Mouse (Mus musculus) heart, embryonic 14.5 days (tissue): ENCODE measurements around the gene Cort. TPM values are rescaled to one million over a fixed set of nuclear protein-coding genes. Genes with fewer than 3 reads are reported as not detected.

ENCODE experiments used
- ATAC-seq: fragments of 200-750 bp; cut with Nextera tagmentation; 2 replicates; pipeline ENCODE4 v1.8.0; 2017; ENCODE audit warnings: low read depth, moderate TSS enrichment; ENCODE audit not compliant: insufficient number of reproducible peaks, insufficient read depth, low FRiP score
- H3K27ac ChIP-seq, 2 experiments: fragments of 200-500 bp in 1 of 2; fragments of 300-500 bp in 1 of 2; sonication (generic) in 1 of 2; replicated peaks in 1 of 2; 2 replicates each; pipeline ENCODE4 v1.5.1; 2012 to 2014; ENCODE audit warnings: low read depth in 2 of 2, low read length in 2 of 2, control low read depth in 1 of 2, mild to moderate bottlenecking in 1 of 2, mixed read lengths in 1 of 2; ENCODE audit not compliant: control insufficient read depth in 1 of 2, insufficient read depth in 1 of 2
- H3K27me3 ChIP-seq: fragments of 300-500 bp; sonication (generic); 2 replicates; pipeline ENCODE4 v1.6.1; 2014; ENCODE audit warnings: mild to moderate bottlenecking, low read length, control low read depth; ENCODE audit not compliant: control insufficient read depth, insufficient read depth
- H3K36me3 ChIP-seq: fragments of 300-500 bp; sonication (generic); 2 replicates; pipeline ENCODE4 v1.6.1; 2014; ENCODE audit warnings: mild to moderate bottlenecking, control low read depth, low read length, mixed read lengths; ENCODE audit not compliant: control insufficient read depth, insufficient read depth
- H3K4me1 ChIP-seq, 2 experiments: fragments of 200-500 bp in 1 of 2; fragments of 300-500 bp in 1 of 2; sonication (generic) in 1 of 2; 2 replicates each; pipeline ENCODE4 v1.6.1; 2012 to 2014; ENCODE audit warnings: low read length in 2 of 2, control low read depth in 1 of 2, mixed read lengths in 1 of 2; ENCODE audit not compliant: control insufficient read depth in 2 of 2, insufficient read depth in 2 of 2
- H3K4me2 ChIP-seq: fragments of 300-500 bp; sonication (generic); 2 replicates; pipeline ENCODE4 v1.6.1; 2014; ENCODE audit warnings: mild to moderate bottlenecking, low read length
- H3K4me3 ChIP-seq, 2 experiments: fragments of 200-500 bp in 1 of 2; fragments of 300-500 bp in 1 of 2; sonication (generic) in 1 of 2; 2 replicates each; pipeline ENCODE4 v1.5.1; 2012 to 2014; ENCODE audit warnings: low read length in 2 of 2, mild to moderate bottlenecking in 2 of 2, control low read depth in 1 of 2, low read depth in 1 of 2, moderate library complexity in 1 of 2; ENCODE audit not compliant: control insufficient read depth in 1 of 2, insufficient read depth in 1 of 2
- H3K9ac ChIP-seq: fragments of 300-500 bp; sonication (generic); 2 replicates; pipeline ENCODE4 v1.6.1; 2014; ENCODE audit warnings: mild to moderate bottlenecking, low read length
- H3K9me3 ChIP-seq: fragments of 300-500 bp; sonication (generic); 2 replicates; pipeline ENCODE4 v1.6.1; 2016; ENCODE audit warnings: low read length, control low read depth; ENCODE audit not compliant: control insufficient read depth
- WGBS: fragments of 180-500 bp; shearing (Covaris S2); extraction: QIAGEN DNeasy Blood & Tissue Kit; methylation state at CpG from one replicate; pipeline ENCODE4 v1.1.7; 2014; 5-methylcytosine and 5-hydroxymethylcytosine counted together
- polyA plus RNA-seq: library from polyadenylated mRNA; unstranded; fragments of >200 nt; fragmentation: Nextera tagmentation; extraction: Ambion mirVana; gene quantifications from 2 replicates; pipeline ENCODE4 v1.2.1, GENCODE M21; 2014

Cort gene
- polyA plus RNA-seq, 1 experiment from 2014 or later = 0.31 TPM

DNA sequence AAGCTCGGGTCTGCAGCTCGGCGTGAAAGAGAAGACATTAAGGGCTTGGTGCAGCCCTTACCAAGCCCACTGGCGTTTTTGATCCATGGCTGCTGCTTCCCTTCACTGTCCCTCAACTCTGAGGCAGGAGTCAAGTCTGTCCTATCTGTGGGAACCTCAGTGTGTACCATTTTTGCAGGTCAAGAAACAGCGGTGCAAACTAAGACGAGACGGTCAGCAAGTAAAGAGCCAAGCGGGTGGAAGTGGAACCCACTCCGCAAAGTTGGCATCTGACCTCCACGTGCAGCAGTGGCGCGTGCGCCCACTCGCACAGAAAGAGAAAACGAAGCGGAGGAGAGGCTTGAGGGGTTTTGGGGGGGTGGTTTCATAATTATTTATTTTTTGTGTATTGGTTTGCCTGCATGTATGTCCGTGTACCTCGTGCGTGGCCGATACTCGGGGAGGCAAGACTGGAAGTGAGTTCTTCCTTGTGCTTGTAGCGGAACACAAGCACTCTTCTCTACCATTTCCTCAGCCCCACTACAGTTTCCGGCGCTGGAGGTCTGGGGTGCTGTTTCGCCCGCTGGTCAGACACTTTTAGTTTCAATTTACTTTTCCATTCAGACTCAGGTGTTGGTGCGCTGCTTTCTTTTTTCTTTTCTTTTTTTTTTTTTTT, 40.5 kb upstream of the Cort start:
- peak overlapping the region; percentile 69 for H3K27ac ChIP-seq
- H3K4me2 ChIP-seq = peak overlapping the region; percentile 69
- peaks cover 29% of the 10 kb centered on the region for H3K36me3 ChIP-seq
- peak overlapping the region; percentile 74 for H3K9ac ChIP-seq
- no peaks in the 10 kb centered on the region for H3K27me3 ChIP-seq
- peaks cover 7 to 11% of the 10 kb centered on the region in 2 experiments for H3K4me1 ChIP-seq
- WGBS = under 1% methylated on average over 27 of the region's 27 CpGs
- H3K4me3 ChIP-seq = peak overlapping the region; percentile 54 to 82
- no peaks in the 10 kb centered on the region for H3K9me3 ChIP-seq
- ATAC-seq = peak; percentile 19; the same call in 1 of the 2 replicates

- Histone ChIP-seq H3K4me2 (peak within 1 kb of the TSS; percentile 69), H3K4me3 (peak within 1 kb of the TSS; percentile 54 to 96), H3K9ac (peak within 1 kb of the TSS; percentile 79), H3K36me3 (peaks cover 36% of the 10 kb centered on the region), H3K4me1 (peaks cover 7 to 11% of the 10 kb centered on the region in 2 experiments), H3K27me3 (no peaks in the 10 kb centered on the region), H3K27ac (peak within 1 kb of the TSS; percentile 81 to 92), H3K9me3 (no peaks in the 10 kb centered on the region)
- under 1% methylated on average over 59 of the region's 59 CpGs for WGBS
- peak; percentile 99 for ATAC-seq
These were observed 39.8 kb upstream of the Cort start, which contains the start of gene Pgd for GRCm38 (mm10) chr4:149166215-149166946. TSS of gene Pgd (minus strand) at chr4:149166771.

DNA sequence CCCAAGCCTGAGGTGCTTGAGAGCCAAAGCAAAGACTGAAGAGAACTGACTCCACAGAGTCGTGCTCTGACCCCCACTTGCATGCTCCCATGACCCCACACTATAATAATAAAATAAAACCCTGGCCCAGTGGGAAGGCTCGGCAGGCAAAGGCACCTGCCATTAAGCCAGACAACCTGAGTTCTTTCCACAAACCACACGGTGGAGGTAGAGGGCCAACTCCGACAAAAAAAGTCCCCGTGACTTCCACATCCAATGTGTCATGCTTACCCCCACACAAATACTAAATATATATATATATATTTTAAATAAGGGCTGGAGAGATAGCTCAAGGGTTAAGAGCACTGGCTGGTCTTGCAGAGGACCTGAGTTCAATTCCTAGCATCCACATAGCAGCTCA, 37.6 kb upstream of the Cort start:
- Histone ChIP-seq H3K9ac (no peak overlapping the region), H3K4me3 (no peak overlapping the region), H3K36me3 (peaks cover 59% of the 10 kb centered on the region), H3K27ac (no peak overlapping the region), H3K27me3 (no peaks in the 10 kb centered on the region), H3K4me2 (no peak overlapping the region), H3K4me1 (peaks cover 7 to 11% of the 10 kb centered on the region in 2 experiments), H3K9me3 (no peaks in the 10 kb centered on the region)
- ATAC-seq = no peak
- WGBS = 60% methylated on average over 5 of the region's 5 CpGs

- WGBS = 73% methylated on average over 1 of the region's 1 CpGs
- Histone ChIP-seq H3K36me3 (peaks cover 68% of the 10 kb centered on the region), H3K4me3 (no peak overlapping the region), H3K4me2 (no peak overlapping the region), H3K9ac (no peak overlapping the region), H3K9me3 (no peaks in the 10 kb centered on the region), H3K27me3 (no peaks in the 10 kb centered on the region), H3K4me1 (peaks cover 7 to 11% of the 10 kb centered on the region in 2 experiments), H3K27ac (no peak overlapping the region)
- no peak for ATAC-seq
These were observed 36.6 kb upstream of the Cort start for GRCm38 (mm10) chr4:149163196-149163595.

DNA sequence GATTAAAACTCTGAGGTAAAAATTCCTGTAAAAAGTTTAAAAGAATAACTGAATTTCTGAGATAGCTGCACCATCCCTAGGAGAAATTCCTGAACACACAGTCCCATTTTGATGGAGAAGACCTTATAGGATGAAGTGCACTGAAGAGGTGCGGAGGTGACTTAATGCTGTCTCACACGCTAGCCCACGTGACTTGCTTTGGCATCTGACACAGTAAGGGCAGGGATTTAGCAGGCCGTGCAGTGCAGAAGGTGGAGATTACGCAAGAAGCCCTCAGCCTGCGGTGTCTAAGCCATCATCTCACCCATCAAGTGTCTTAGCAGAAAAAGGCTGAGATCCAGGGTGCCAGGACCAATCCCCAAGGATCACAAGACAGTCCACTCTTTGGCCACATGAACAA, 34.6 kb upstream of the Cort start:
- H3K36me3 ChIP-seq = peaks cover 88% of the 10 kb centered on the region

GRCm38 (mm10) chr4:149159891-149160290, 33.3 kb upstream of the Cort start:
- H3K27ac ChIP-seq = no peak overlapping the region
- H3K9ac ChIP-seq = no peak overlapping the region
- no peaks in the 10 kb centered on the region for H3K27me3 ChIP-seq
- no peak overlapping the region for H3K4me2 ChIP-seq
- no peak for ATAC-seq
- peaks cover 99% of the 10 kb centered on the region for H3K36me3 ChIP-seq
- 88% methylated on average over 13 of the region's 13 CpGs for WGBS
- H3K4me3 ChIP-seq = no peak overlapping the region
- no peaks in the 10 kb centered on the region; the same call in 1 of the 2 replicates for H3K9me3 ChIP-seq
- H3K4me1 ChIP-seq = peaks cover under 1 to 1% of the 10 kb centered on the region in 2 experiments; a peak in 2 of 4 replicates

More for the DNA sequence above, 34.6 kb upstream of the Cort start:
- ATAC-seq = no peak
- Histone ChIP-seq H3K9ac (no peak overlapping the region), H3K9me3 (no peaks in the 10 kb centered on the region), H3K4me1 (peaks cover 7 to 11% of the 10 kb centered on the region in 2 experiments), H3K4me3 (no peak overlapping the region), H3K4me2 (no peak overlapping the region), H3K27ac (no peak overlapping the region), H3K27me3 (no peaks in the 10 kb centered on the region)
- 90% methylated on average over 6 of the region's 6 CpGs for WGBS

DNA sequence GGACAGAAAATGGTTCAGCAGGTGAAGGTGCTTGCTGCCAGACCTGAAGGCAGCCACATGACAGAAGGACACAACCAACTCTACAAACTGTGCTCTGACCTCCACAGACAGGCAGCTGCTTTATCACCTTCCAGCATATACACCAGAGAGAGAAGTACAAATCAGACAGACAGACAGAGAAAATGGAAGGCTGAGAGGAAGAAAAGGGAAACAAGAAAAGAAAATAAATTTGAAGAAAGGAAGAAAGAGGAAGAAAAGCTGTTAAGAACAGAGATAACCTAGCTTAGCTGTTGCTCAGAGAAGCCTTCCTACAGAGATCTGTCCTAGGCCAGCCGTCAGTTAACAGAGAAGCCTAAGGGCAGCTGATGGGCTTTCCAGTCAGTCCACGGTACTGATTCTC, 32.6 kb upstream of the Cort start:
- 77% methylated on average over 2 of the region's 2 CpGs for WGBS
- H3K36me3 ChIP-seq = peaks cover 99% of the 10 kb centered on the region

More for the DNA sequence above, 32.6 kb upstream of the Cort start:
- Histone ChIP-seq H3K4me2 (no peak overlapping the region), H3K9me3 (no peaks in the 10 kb centered on the region; the same call in 1 of the 2 replicates), H3K27ac (no peak overlapping the region), H3K9ac (no peak overlapping the region), H3K4me1 (no peaks in the 10 kb centered on the region), H3K4me3 (no peak overlapping the region), H3K27me3 (no peaks in the 10 kb centered on the region)
- no peak for ATAC-seq
